Mouse (Mus musculus): ENCODE measurements at regions not wholly inside any gene's neighbourhood (a gene's known extent, or its start where the extent isn't known, plus 50 kb on each side); places are given as distances from the start of the nearest gene placed in this dataset. TPM values are rescaled to one million over a fixed set of nuclear protein-coding genes. Genes with fewer than 3 reads are reported as not detected.

Small RNA genes lying in the stretch of these regions (microRNA-seq; reads per million reads assigned to microRNA genes)
- not detected for gene Gm24271
